Mouse (Mus musculus): ENCODE results near the gene Ctbp2. TPM values are rescaled to one million over a fixed set of nuclear protein-coding genes. Genes with fewer than 3 reads are reported as not detected.

Gene Ctbp2
- polyA plus RNA-seq, 1 experiment = 48.7 TPM

GRCm38 (mm10) chr7:133008663-133009062 lies 115.5 kb downstream of the Ctbp2 start:
- DNase-seq (ENCODE audit: low read depth) = no peak

- no peak for DNase-seq (ENCODE audit: low read depth)
Observed at GRCm38 (mm10) chr7:133007343-133007742, 116.8 kb downstream of the Ctbp2 start.

- DNase-seq (ENCODE audit: low read depth) = peak; percentile 27
Observed at GRCm38 (mm10) chr7:133005772-133006171, 118.4 kb downstream of the Ctbp2 start.

- no peak for DNase-seq (ENCODE audit: low read depth)
Observed at GRCm38 (mm10) chr7:133003421-133003820, 120.7 kb downstream of the Ctbp2 start.

- DNase-seq (ENCODE audit: low read depth) = no peak
Observed at GRCm38 (mm10) chr7:133002271-133002670, 121.9 kb downstream of the Ctbp2 start.

- DNase-seq (ENCODE audit: low read depth) = no peak
Observed at GRCm38 (mm10) chr7:133001388-133001787, 122.8 kb downstream of the Ctbp2 start.

- no peak for DNase-seq (ENCODE audit: low read depth)
Observed at GRCm38 (mm10) chr7:132999061-132999460, 125.1 kb downstream of the Ctbp2 start.

GRCm38 (mm10) chr7:132998639-132999038 lies 125.5 kb downstream of the Ctbp2 start:
- DNase-seq (ENCODE audit: low read depth) = no peak

- DNase-seq (ENCODE audit: low read depth) = no peak
Observed at GRCm38 (mm10) chr7:132996391-132996790, 127.8 kb downstream of the Ctbp2 start.

- no peak for DNase-seq (ENCODE audit: low read depth)
Observed at GRCm38 (mm10) chr7:132994628-132995191, 129.4 kb downstream of the Ctbp2 start.

- DNase-seq (ENCODE audit: low read depth) = no peak
Observed at GRCm38 (mm10) chr7:132994120-132994519, 130.0 kb downstream of the Ctbp2 start.

GRCm38 (mm10) chr7:132992967-132993615 lies 131.1 kb downstream of the Ctbp2 start:
- no peak for DNase-seq (ENCODE audit: low read depth)

GRCm38 (mm10) chr7:132991240-132991900 lies 132.8 kb downstream of the Ctbp2 start:
- DNase-seq (ENCODE audit: low read depth) = no peak

- DNase-seq (ENCODE audit: low read depth) = no peak
Observed at GRCm38 (mm10) chr7:132989839-132990238, 134.3 kb downstream of the Ctbp2 start.

- DNase-seq (ENCODE audit: low read depth) = no peak
Observed at GRCm38 (mm10) chr7:132982639-132983038, 141.5 kb downstream of the Ctbp2 start.

- no peak for DNase-seq (ENCODE audit: low read depth)
Observed at GRCm38 (mm10) chr7:132977981-132978380, 146.2 kb downstream of the Ctbp2 start.

GRCm38 (mm10) chr7:132976079-132976478 lies 148.1 kb downstream of the Ctbp2 start:
- DNase-seq (ENCODE audit: low read depth) = no peak

GRCm38 (mm10) chr7:132972079-132972478 lies 152.1 kb downstream of the Ctbp2 start:
- no peak for DNase-seq (ENCODE audit: low read depth)

GRCm38 (mm10) chr7:132965707-132966106 lies 158.4 kb downstream of the Ctbp2 start:
- no peak for DNase-seq (ENCODE audit: low read depth)

- no peak for DNase-seq (ENCODE audit: low read depth)
Observed at GRCm38 (mm10) chr7:132964395-132964794, 159.8 kb downstream of the Ctbp2 start.

- DNase-seq (ENCODE audit: low read depth) = no peak
Observed at GRCm38 (mm10) chr7:132950613-132951012, 173.5 kb downstream of the Ctbp2 start.

GRCm38 (mm10) chr7:132949968-132950367 lies 174.2 kb downstream of the Ctbp2 start:
- no peak for DNase-seq (ENCODE audit: low read depth)

- DNase-seq (ENCODE audit: low read depth) = no peak
Observed at GRCm38 (mm10) chr7:132940569-132940968, 183.6 kb downstream of the Ctbp2 start.

Data from gonadal fat pad, adult 2 months (tissue).